Mouse (Mus musculus) induced T-regulatory cell, adult 2 months (primary cell): ENCODE results near the gene Pola2.

Source experiments
- DNase-seq: peaks from one replicate; pipeline ENCODE4 v3.0.0-alpha.2; 2012; ENCODE audit warnings: low read depth

Pola2 gene

GRCm38 (mm10) chr19:5937095-5937835 is 26.7 kb downstream of the Pola2 start:
- DNase-seq, result no peak

- DNase-seq, result no peak
These were observed 28.3 kb downstream of the Pola2 start for GRCm38 (mm10) chr19:5935691-5936090.

- no peak for DNase-seq
These were observed 28.7 kb downstream of the Pola2 start for GRCm38 (mm10) chr19:5935266-5935665.

GRCm38 (mm10) chr19:5929634-5930596 is 34.1 kb downstream of the Pola2 start:
- DNase-seq, result peak; percentile 27

- no peak for DNase-seq
These were observed 35.5 kb downstream of the Pola2 start for GRCm38 (mm10) chr19:5928546-5928945.

GRCm38 (mm10) chr19:5928104-5928503 is 35.9 kb downstream of the Pola2 start:
- DNase-seq, result no peak

- DNase-seq, result no peak
These were observed 36.5 kb downstream of the Pola2 start for GRCm38 (mm10) chr19:5927532-5927931.

- no peak for DNase-seq
These were observed 37.0 kb downstream of the Pola2 start for GRCm38 (mm10) chr19:5927026-5927425.

- no peak for DNase-seq
These were observed 38.6 kb downstream of the Pola2 start for GRCm38 (mm10) chr19:5925311-5925855.

- peak; percentile 96 for DNase-seq
These were observed 39.3 kb downstream of the Pola2 start, which contains the start of gene Cdc42ep2 for GRCm38 (mm10) chr19:5924713-5925093. TSS of gene Cdc42ep2 (minus strand) at chr19:5924816.

GRCm38 (mm10) chr19:5923990-5924712 is 39.9 kb downstream of the Pola2 start:
- peak; percentile 91 for DNase-seq

- no peak for DNase-seq
These were observed 41.0 kb downstream of the Pola2 start for GRCm38 (mm10) chr19:5922963-5923362.

- DNase-seq, result no peak
These were observed 41.7 kb downstream of the Pola2 start for GRCm38 (mm10) chr19:5922119-5922942.

- no peak for DNase-seq
These were observed 42.3 kb downstream of the Pola2 start for GRCm38 (mm10) chr19:5921715-5922114.

- DNase-seq, result no peak
These were observed 50.8 kb downstream of the Pola2 start, which contains the start of gene Dpf2 for GRCm38 (mm10) chr19:5913007-5913719. TSS of gene Dpf2 (minus strand) at chr19:5913010.

- peak; percentile 100 for DNase-seq
These were observed 51.6 kb downstream of the Pola2 start for GRCm38 (mm10) chr19:5912103-5913006.

GRCm38 (mm10) chr19:5911430-5912102 is 52.4 kb downstream of the Pola2 start:
- DNase-seq, result peak; percentile 48

- no peak for DNase-seq
These were observed 53.8 kb downstream of the Pola2 start for GRCm38 (mm10) chr19:5910221-5910620.

GRCm38 (mm10) chr19:5907275-5907674 is 56.7 kb downstream of the Pola2 start:
- no peak for DNase-seq
